Mouse (Mus musculus) left cerebral cortex, postnatal 4 days (tissue): ENCODE measurements around the gene Olfr24. TPM values are rescaled to one million over a fixed set of nuclear protein-coding genes. Genes with fewer than 3 reads are reported as not detected.
"Not testable (repeated sequence)": the region's sequence is repeated elsewhere in the genome, so short reads cannot be mapped to it uniquely, and the experiment has no call there.

Experiments
- DNase-seq: peaks from one replicate; pipeline ENCODE4 v3.0.0-alpha.2; 2022
- intact Hi-C: fragments of 180-260 bp; cut with DNase I; formaldehyde crosslinking; loops from one replicate; pipeline ENCODE4 v1.15.1; 2025
- total RNA-seq, 2 experiments: library from RNA; stranded (reverse); gene quantifications; 2 replicates each; pipeline ENCODE4 v1.2.3; 2021

Olfr24 gene
- total RNA-seq = not detected

DNA sequence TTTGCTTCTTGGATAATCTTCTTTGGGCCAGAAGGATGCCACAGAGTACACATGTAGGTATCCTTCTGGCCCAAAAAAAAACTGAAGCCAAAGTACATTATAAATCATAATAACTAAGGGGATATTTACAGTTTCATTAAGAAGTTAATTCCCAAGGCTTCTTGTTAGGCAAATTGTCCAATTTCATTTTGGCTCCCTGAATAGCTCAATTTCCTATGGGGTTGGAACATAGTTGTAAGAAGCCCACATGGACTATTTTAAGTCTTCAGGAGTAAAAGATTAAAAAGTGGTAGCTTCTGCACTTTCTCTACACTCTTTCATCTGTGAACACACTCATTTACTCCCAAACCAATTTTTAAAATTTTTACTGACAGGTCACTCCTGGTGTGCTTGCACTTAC, at the start of gene Olfr24:
Olfr24 (minus strand) TSS at position 101 of the 400 bp plus-strand sequence.
- intact Hi-C loops = no loop called here
- no peak for DNase-seq

DNA sequence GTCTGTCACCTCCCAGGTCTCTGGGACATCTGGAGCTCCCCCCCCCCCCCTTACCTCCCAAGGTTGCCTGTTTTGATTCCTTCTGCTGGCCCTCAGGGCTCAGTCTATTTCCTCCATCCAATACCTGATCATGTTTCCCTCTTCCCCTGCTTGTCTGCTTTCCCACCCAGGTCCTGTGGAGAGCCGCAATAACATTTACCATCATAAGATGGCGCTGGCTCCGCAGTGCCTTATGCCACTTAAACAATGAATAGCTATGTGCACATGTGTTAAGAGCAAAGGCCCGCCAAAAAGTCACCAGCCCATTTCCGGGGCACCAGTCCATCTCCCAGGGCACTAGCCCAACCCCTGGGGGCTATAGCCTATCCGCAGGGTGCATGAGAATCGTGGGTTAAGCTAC, 21.5 kb upstream of the Olfr24 start:
- no peak for DNase-seq
- intact Hi-C loops = no loop called here

DNA sequence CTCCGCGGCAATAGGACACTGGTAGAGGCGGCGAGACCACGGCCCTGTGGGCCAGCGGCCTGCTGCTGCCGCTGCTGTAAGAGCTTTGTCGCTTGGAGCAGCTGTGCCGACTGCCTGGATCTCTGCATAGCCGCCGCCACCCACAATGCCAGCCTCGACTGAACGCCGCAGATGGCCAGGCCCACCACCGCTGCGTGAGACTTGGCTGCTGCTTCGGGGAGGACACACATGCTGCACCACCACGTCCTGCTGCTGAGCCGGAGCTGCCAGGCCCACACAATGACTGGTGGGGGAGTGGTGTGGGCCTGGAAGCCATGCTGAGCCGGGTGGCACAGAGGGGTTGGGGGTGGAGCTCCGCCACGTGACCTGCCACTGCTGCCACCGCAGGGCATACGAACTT, 15.7 kb upstream of the Olfr24 start:
- DNase-seq = peak; percentile 85
- intact Hi-C loops = no loop called here

DNA sequence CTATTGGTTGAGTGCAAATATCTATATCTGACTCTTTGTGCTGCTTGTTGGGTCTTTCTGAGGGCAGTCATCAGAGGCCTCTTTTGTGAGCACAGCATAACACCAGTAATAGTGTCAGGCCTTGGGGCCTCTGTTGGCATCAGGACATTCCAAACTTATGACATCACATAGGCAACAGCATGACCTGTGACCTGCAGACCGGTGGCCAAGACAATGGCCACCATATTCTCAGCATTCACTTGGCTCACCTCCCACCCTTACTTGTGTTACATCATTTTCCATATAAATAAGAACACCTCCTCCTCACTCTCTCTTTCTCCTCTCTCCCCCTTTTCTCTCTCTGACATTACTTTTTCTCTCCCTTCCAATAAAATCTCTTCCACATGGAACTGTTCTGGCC, 15.2 kb upstream of the Olfr24 start:
- intact Hi-C loops = no loop called here
- peak; percentile 9 for DNase-seq

DNA sequence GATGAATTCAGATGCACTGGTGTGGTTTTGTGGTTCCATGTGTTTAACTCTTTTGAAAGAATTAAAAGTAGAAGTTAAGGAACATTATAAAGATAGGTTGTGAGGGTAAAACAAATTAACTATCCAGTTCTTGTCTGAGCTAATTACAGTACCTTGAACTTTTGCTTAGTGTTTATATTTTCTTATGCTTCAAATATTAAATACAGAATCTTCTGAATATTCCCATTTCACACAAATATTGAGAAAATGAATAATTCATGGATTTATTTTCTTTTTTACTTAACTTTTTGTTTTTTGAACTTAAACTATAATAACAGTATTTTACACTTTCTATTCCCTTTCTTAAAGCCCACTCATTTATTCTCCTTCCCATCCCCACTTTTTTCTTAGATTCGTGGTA, 8.2 kb downstream of the Olfr24 start:
- intact Hi-C loops = no loop called here
- no peak for DNase-seq

DNA sequence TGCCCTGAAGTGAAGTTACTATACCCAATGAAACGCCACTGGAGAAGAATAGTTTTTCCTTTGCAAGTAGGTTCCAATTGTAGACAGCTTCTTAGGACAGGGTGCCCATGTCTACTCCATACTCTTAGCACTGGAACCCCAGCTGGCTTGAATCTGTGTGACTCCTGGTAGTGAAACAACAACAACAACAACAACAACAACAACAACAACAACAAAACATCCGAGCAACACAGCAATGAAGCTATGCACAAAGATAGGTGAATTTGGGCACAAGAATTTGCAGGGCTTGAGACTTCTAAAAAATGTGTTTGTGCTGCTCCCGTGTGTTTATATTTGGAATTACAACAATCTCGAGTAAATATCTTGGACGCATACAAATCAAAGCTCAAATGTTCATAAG, 19.2 kb downstream of the Olfr24 start:
- intact Hi-C loops = no loop called here
- DNase-seq = no peak

DNA sequence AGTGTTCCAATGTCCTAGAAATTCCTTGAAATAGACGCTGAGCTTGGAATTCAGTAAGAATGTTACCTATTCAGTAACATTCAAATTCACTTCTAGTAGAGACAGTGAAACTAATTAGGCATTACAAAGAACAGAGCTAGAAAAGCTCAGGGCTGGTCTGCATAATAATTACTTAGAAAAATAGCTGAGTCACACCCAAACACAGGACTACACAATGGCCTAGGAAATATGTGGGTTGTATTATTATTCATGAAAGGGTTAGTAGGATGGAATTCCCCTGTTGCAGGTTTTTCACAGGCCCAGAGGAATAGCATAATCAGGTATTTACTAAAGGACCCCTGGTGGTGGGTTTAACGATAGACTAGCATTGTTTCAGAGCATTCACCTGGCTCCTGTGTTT, 29.6 kb downstream of the Olfr24 start:
- DNase-seq = not testable (repeated sequence)

DNA sequence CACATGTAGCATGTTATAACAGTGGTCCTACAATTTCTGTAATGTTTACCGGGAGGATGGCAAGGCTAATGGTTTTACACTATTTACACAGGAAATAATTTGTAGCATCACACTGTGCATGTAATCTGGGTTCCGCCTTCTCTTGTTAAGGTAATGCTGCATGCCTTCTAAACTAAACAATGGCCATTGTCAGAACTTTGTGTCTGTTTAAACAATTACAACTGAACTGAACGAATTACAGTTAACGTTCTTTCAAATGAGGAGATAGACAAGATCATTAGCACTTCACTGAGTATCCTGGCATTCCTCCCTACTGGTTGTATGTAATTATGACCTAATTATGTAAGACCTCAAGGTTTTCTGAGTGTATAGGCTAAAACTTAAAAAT, 41.1 kb downstream of the Olfr24 start:
- DNase-seq = no peak
- intact Hi-C loops = no loop called here

More for the DNA sequence above, 29.6 kb downstream of the Olfr24 start:
- intact Hi-C loops = not testable (repeated sequence)

DNA sequence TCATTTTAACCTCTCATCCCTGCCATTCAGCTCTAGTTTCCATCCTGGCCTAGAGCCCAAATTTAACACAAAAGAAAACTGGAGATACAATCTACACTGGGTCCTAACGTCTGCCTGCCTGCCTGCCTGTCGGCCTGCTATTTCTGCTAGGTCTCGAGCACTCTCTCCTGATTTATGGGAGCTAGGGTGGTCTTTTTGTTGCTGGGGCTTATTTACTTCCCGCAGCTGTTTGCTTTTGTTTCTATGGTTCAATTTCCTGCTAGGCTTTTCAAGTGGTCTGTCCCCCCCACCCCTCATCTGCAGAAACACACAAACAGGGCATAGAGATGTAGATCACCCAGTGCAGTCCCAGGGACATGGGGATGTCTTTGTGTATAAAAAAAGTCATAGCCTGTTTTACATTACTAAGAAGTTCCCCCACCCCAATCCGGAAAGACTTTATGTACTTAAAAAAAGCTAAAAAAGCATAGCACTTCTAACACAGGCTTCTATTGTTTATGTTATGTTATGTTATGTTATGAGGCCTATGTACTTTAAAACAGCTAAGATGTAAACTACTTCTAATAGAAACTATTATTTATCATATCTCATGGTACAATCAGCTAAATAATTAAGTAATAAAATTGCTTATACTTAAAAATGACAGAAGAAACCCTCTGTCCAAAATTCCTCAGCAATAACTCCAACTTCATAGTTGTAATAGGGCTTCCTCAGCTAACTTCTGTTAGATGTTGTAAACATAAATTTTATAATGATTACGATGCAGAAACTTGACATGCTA, 41.7 kb downstream of the Olfr24 start:
- no peak for DNase-seq
- intact Hi-C loops = no loop called here

DNA sequence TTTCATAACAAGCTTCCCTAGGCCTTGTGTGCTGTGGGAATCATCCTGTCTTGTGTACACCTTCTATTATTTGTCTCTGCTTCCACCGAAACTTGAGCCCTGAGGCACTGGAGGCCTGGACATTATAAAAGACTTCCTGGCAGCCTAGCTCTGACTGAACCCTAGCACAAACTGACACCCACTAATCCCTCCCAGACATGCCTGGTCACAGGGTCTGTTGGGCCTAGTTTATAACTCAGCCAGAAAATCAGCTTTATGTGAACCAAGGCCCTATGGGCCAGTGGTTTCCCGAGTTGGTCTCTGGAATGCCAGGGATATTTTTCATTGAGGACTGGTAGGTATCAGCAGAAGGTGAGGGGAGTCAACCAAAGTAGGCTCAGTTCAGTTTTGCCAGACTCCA, 42.8 kb downstream of the Olfr24 start:
- intact Hi-C loops = no loop called here
- no peak for DNase-seq

DNA sequence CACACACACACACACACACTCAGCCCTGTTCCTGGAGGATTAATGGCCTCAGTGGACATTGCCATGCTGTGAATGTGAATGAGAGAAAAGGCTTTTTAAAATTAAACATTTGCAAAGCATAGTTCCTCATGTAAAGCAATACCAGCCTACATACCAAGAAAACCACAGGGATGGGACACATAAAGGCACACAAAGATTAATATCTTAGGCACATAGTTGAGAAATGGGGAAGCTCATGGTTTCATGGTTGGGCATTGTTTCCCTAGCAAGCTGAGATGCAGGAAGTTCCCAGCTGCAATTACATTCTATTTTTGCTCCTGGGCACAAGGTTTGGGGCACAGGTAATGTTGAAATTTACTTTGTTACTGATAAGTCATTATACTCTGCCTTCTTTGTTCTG, 58.2 kb downstream of the Olfr24 start:
- intact Hi-C loops = no loop called here
- no peak for DNase-seq

Other genes with a start within 250 kb of the Olfr24 start
- not detected for gene Muc16, start 89.5 kb downstream of the Olfr24 start, total RNA-seq
- not detected for gene Olfr828, start 55.5 kb upstream of the Olfr24 start, total RNA-seq
- not detected for gene Olfr829, start 90.9 kb upstream of the Olfr24 start, total RNA-seq
- not detected for gene Olfr830, start 110.7 kb upstream of the Olfr24 start, total RNA-seq
- gene Olfr832, start 173.1 kb upstream of the Olfr24 start, total RNA-seq = not detected
- gene Olfr834, start 224.0 kb upstream of the Olfr24 start, total RNA-seq = not detected